Mouse (Mus musculus): ENCODE data around the gene Gm4303. TPM values are rescaled to one million over a fixed set of nuclear protein-coding genes. Genes with fewer than 3 reads are reported as not detected.
"Not testable (repeated sequence)": the region's sequence is repeated elsewhere in the genome, so short reads cannot be mapped to it uniquely, and the experiment has no call there.

The Gm4303 gene
- not detected for total RNA-seq (2021)
- long read RNA-seq, experiment 1: 0 reads
- long read RNA-seq, experiment 2: 0 reads

- DNase-seq: not testable (repeated sequence)
Measured at GRCm38 (mm10) chr10:100345672-100346071, at the start of gene Gm4303. TSS of gene Gm4303 (plus strand) at chr10:100345972.

GRCm38 (mm10) chr10:100296105-100296504 is 49.7 kb upstream of the Gm4303 start:
- no peak for DNase-seq

- DNase-seq: not testable (repeated sequence)
Measured at GRCm38 (mm10) chr10:100300106-100300505, 45.7 kb upstream of the Gm4303 start.

GRCm38 (mm10) chr10:100335376-100335775 is 10.4 kb upstream of the Gm4303 start, which contains the start of gene Gm4301:
TSS of gene Gm4301 (plus strand) at chr10:100335676.
- DNase-seq: not testable (repeated sequence)

- DNase-seq: not testable (repeated sequence)
Measured at GRCm38 (mm10) chr10:100340536-100340935, 5.2 kb upstream of the Gm4303 start, which contains the start of gene Gm4302. TSS of gene Gm4302 (plus strand) at chr10:100340836.

GRCm38 (mm10) chr10:100350793-100351192 is 5.0 kb downstream of the Gm4303 start, which contains the start of gene Gm4305:
TSS of gene Gm4305 (plus strand) at chr10:100351093.
- DNase-seq: not testable (repeated sequence)

- DNase-seq: peak; percentile 5
Measured at GRCm38 (mm10) chr10:100356841-100357240, 11.1 kb downstream of the Gm4303 start.

GRCm38 (mm10) chr10:100361038-100361437 is 15.3 kb downstream of the Gm4303 start, which contains the start of gene Gm4307:
TSS of gene Gm4307 (plus strand) at chr10:100361338.
- not testable (repeated sequence) for DNase-seq

- not testable (repeated sequence) for DNase-seq
Measured at GRCm38 (mm10) chr10:100382460-100382859, 36.7 kb downstream of the Gm4303 start, which contains the start of gene Gm4312. TSS of gene Gm4312 (minus strand) at chr10:100382560.

Other genes with a start within 250 kb of the Gm4303 start
- not detected for gene Gm4301, start 10.3 kb upstream of the Gm4303 start, total RNA-seq (2021)
- gene Gm4302, start 5.1 kb upstream of the Gm4303 start, total RNA-seq (2021): not detected
- not detected for gene Gm4305, start 5.1 kb downstream of the Gm4303 start, total RNA-seq (2021)
- gene Gm4307, start 15.4 kb downstream of the Gm4303 start, total RNA-seq (2021): not detected
- gene Gm4312, start 36.6 kb downstream of the Gm4303 start, total RNA-seq (2021): not detected
- gene Tmtc3, start 141.4 kb downstream of the Gm4303 start, total RNA-seq (2021): 10 to 100 TPM in 1 of 2 experiments, 1 to 10 TPM in 1; 9.6 to 12.1 TPM
- gene Cep290, start 141.6 kb downstream of the Gm4303 start, total RNA-seq (2021): 1 to 10 TPM; 2.4 to 3.5 TPM
- gene 4930430F08Rik, start 244.5 kb downstream of the Gm4303 start, total RNA-seq (2021): 1 to 10 TPM; 7.9 to 8.4 TPM
- gene 1700017N19Rik, start 244.5 kb downstream of the Gm4303 start, total RNA-seq (2021): not detected